Mouse (Mus musculus) limb, embryonic 14.5 days (tissue): ENCODE measurements around the gene Akap2. TPM values are rescaled to one million over a fixed set of nuclear protein-coding genes. Genes with fewer than 3 reads are reported as not detected.

Experiments used
- ATAC-seq: fragments of 200-750 bp; cut with Nextera tagmentation; 2 replicates; pipeline ENCODE4 v1.8.0; 2017; ENCODE audit warnings: low read depth, moderate number of reproducible peaks, moderate TSS enrichment; ENCODE audit not compliant: low FRiP score
- DNase-seq: peaks from one replicate; pipeline ENCODE4 v3.0.0-alpha.2; 2015; ENCODE audit warnings: low spot score
- H3K27ac ChIP-seq: fragments of 300-500 bp; sonication (generic); replicated peaks from 2 replicates; pipeline ENCODE4 v1.5.1; 2014; ENCODE audit warnings: low read depth, mild to moderate bottlenecking, low read length, moderate library complexity, mixed read lengths
- H3K27me3 ChIP-seq: fragments of 300-500 bp; sonication (generic); 2 replicates; pipeline ENCODE4 v1.6.1; 2014; ENCODE audit warnings: low read length, mixed read lengths; ENCODE audit not compliant: control insufficient read depth, insufficient read depth
- H3K36me3 ChIP-seq: fragments of 300-500 bp; sonication (generic); 2 replicates; pipeline ENCODE4 v1.6.1; 2014; ENCODE audit warnings: mild to moderate bottlenecking, low read length, moderate library complexity, mixed read lengths; ENCODE audit not compliant: control insufficient read depth, insufficient read depth
- H3K4me1 ChIP-seq: fragments of 300-500 bp; sonication (generic); 2 replicates; pipeline ENCODE4 v1.6.1; 2014; ENCODE audit warnings: antibody characterized with exemption, low read length, mixed read lengths; ENCODE audit not compliant: control insufficient read depth, insufficient read depth
- H3K4me2 ChIP-seq: fragments of 300-500 bp; sonication (generic); replicated peaks from 2 replicates; pipeline ENCODE4 v1.6.1; 2014; ENCODE audit warnings: low read depth, mild to moderate bottlenecking, low read length, moderate library complexity; ENCODE audit not compliant: severe bottlenecking
- H3K4me3 ChIP-seq: fragments of 300-500 bp; sonication (generic); replicated peaks from 2 replicates; pipeline ENCODE4 v1.5.1; 2014; ENCODE audit warnings: low read length
- H3K9ac ChIP-seq: fragments of 300-500 bp; sonication (generic); 2 replicates; pipeline ENCODE4 v1.6.1; 2014; ENCODE audit warnings: mild to moderate bottlenecking, low read depth, low read length, moderate library complexity; ENCODE audit not compliant: severe bottlenecking
- H3K9me3 ChIP-seq: fragments of 300-500 bp; sonication (generic); 2 replicates; pipeline ENCODE4 v1.6.1; 2016; ENCODE audit warnings: low read length; ENCODE audit not compliant: control insufficient read depth
- POLR2A ChIP-seq: fragments of 200-500 bp; IDR thresholded peaks from 2 replicates; pipeline ENCODE4 v1.8.0; 2012; ENCODE audit warnings: inconsistent platforms, mild to moderate bottlenecking, moderate library complexity, borderline replicate concordance; ENCODE audit not compliant: insufficient read depth, insufficient read length; ENCODE audit errors: extremely low read depth
- WGBS: fragments of 180-500 bp; shearing (Covaris S2); extraction: QIAGEN DNeasy Blood & Tissue Kit; methylation state at CpG from one replicate; pipeline ENCODE4 v1.1.7; 2014; 5-methylcytosine and 5-hydroxymethylcytosine counted together
- polyA plus RNA-seq, 2 experiments: library from polyadenylated mRNA; depleted of rRNA in 1 of 2; stranded (reverse) in 1 of 2; unstranded in 1 of 2; fragments of >200 nt; fragmentation: Nextera tagmentation in 1 of 2; extraction: Ambion mirVana in 1 of 2; gene quantifications; 2 replicates each; pipeline versions ENCODE4 v1.2.1 to v1.2.3; 2012 to 2014

Gene Akap2
- polyA plus RNA-seq, 2 experiments = 23.6 to 27.6 TPM

- DNase-seq (no peak), ATAC-seq (no peak)
- H3K4me3 ChIP-seq = no peak overlapping the region
- H3K9ac ChIP-seq = no peak overlapping the region
- no peaks in the 10 kb centered on the region for H3K27me3 ChIP-seq
- H3K27ac ChIP-seq = no peak overlapping the region
- H3K4me1 ChIP-seq = no peaks in the 10 kb centered on the region
- no peak for TF ChIP-seq POLR2A
- H3K36me3 ChIP-seq = no peaks in the 10 kb centered on the region; the same call in 1 of the 2 replicates
- no peak overlapping the region for H3K4me2 ChIP-seq
- H3K9me3 ChIP-seq = no peaks in the 10 kb centered on the region
- WGBS = 85% methylated on average over 6 of the region's 6 CpGs
Observed at GRCm38 (mm10) chr4:57937292-57937691, 219.8 kb downstream of the Akap2 start.

GRCm38 (mm10) chr4:57940631-57941030 is 223.2 kb downstream of the Akap2 start:
- H3K4me1 ChIP-seq = no peaks in the 10 kb centered on the region
- 90% methylated on average over 4 of the region's 4 CpGs for WGBS
- no peak for TF ChIP-seq POLR2A

GRCm38 (mm10) chr4:57942892-57943291 is 225.4 kb downstream of the Akap2 start:
- H3K27ac ChIP-seq = no peak overlapping the region
- TF ChIP-seq POLR2A = no peak
- no peaks in the 10 kb centered on the region for H3K4me1 ChIP-seq
- H3K36me3 ChIP-seq = peaks cover 47% of the 10 kb centered on the region
- H3K4me2 ChIP-seq = no peak overlapping the region
- no peak overlapping the region for H3K9ac ChIP-seq
- DNase-seq (no peak), ATAC-seq (no peak)
- H3K4me3 ChIP-seq = no peak overlapping the region
- no peaks in the 10 kb centered on the region for H3K27me3 ChIP-seq
- 91% methylated on average over 2 of the region's 2 CpGs for WGBS
- no peaks in the 10 kb centered on the region for H3K9me3 ChIP-seq

More at GRCm38 (mm10) chr4:57940631-57941030, 223.2 kb downstream of the Akap2 start:
- Histone ChIP-seq H3K9me3 (no peaks in the 10 kb centered on the region), H3K9ac (no peak overlapping the region), H3K27me3 (no peaks in the 10 kb centered on the region), H3K4me3 (no peak overlapping the region), H3K27ac (no peak overlapping the region), H3K36me3 (peaks cover 26% of the 10 kb centered on the region), H3K4me2 (no peak overlapping the region)
- no peak for ATAC-seq
- no peak for DNase-seq

Other genes with a start within 250 kb of the Akap2 start
- gene Pakap, start 149.5 kb upstream of the Akap2 start, polyA plus RNA-seq (2012; rRNA removed) = 3.1 and 6.4 TPM in 2 replicates
- gene Pakap, start 149.5 kb upstream of the Akap2 start, polyA plus RNA-seq (2014; fragmentation: Nextera tagmentation; extraction: Ambion mirVana) = 26.9 and 29.6 TPM in 2 replicates
- gene D630039A03Rik, start 198.6 kb downstream of the Akap2 start, polyA plus RNA-seq (2012; rRNA removed) = 0.33 and 0.36 TPM in 2 replicates
- 0.11 and 0.17 TPM in 2 replicates for gene D630039A03Rik, start 198.6 kb downstream of the Akap2 start, polyA plus RNA-seq (2014; fragmentation: Nextera tagmentation; extraction: Ambion mirVana)
- 237 and 292 TPM in 2 replicates for gene Txn1, start 238.8 kb downstream of the Akap2 start, polyA plus RNA-seq (2012; rRNA removed)
- gene Txn1, start 238.8 kb downstream of the Akap2 start, polyA plus RNA-seq (2014; fragmentation: Nextera tagmentation; extraction: Ambion mirVana) = 372 and 378 TPM in 2 replicates